Mouse (Mus musculus) ES-E14 (cell line): Measurements from ENCODE around the gene Zfp341. TPM values are rescaled to one million over a fixed set of nuclear protein-coding genes. Genes with fewer than 3 reads are reported as not detected.

Experiments used
- DNase-seq: peaks from one replicate; pipeline ENCODE4 v3.0.0-alpha.2; 2013; ENCODE audit warnings: low read depth, low spot score
- H3K27ac ChIP-seq: 2 replicates; pipeline ENCODE4 v1.5.1; 2012; ENCODE audit warnings: low read depth, mild to moderate bottlenecking, low read length, moderate library complexity, mixed read lengths; ENCODE audit not compliant: poor library complexity, insufficient read depth, severe bottlenecking
- H3K36me3 ChIP-seq: 2 replicates; pipeline ENCODE4 v1.6.1; 2012; ENCODE audit warnings: mild to moderate bottlenecking, low read length, moderate library complexity, mixed read lengths; ENCODE audit not compliant: control insufficient read depth, poor library complexity, insufficient read depth, severe bottlenecking
- H3K4me1 ChIP-seq, 2 experiments: fragments of 150-350 bp in 1 of 2; sonication (generic) in 1 of 2; 2 replicates each; pipeline ENCODE4 v1.6.1; 2012; ENCODE audit warnings: low read length in 2 of 2, mild to moderate bottlenecking in 1 of 2, mixed read lengths in 1 of 2; ENCODE audit not compliant: control insufficient read depth in 2 of 2, insufficient read depth in 2 of 2, poor library complexity in 1 of 2
- H3K4me3 ChIP-seq, 2 experiments: fragments of 150-350 bp in 1 of 2; sonication (generic) in 1 of 2; 2 replicates each; pipeline ENCODE4 v1.5.1; 2012; ENCODE audit warnings: low read length in 2 of 2, low read depth in 1 of 2, mild to moderate bottlenecking in 1 of 2, mixed read lengths in 1 of 2; ENCODE audit not compliant: insufficient read depth in 1 of 2, poor library complexity in 1 of 2, severe bottlenecking in 1 of 2
- H3K9ac ChIP-seq: 2 replicates; pipeline ENCODE4 v1.6.1; 2012; ENCODE audit warnings: low read depth, mild to moderate bottlenecking, low read length, mixed read lengths; ENCODE audit not compliant: poor library complexity, insufficient read depth, severe bottlenecking
- H3K9me3 ChIP-seq: fragments of 150-350 bp; sonication (generic); 2 replicates; pipeline ENCODE4 v1.6.1; 2012; ENCODE audit warnings: low read depth, mild to moderate bottlenecking, low read length; ENCODE audit not compliant: control insufficient read depth, insufficient read depth
- CHD2 ChIP-seq: IDR thresholded peaks from 2 replicates; pipeline ENCODE4 v1.6.1; 2014; ENCODE audit warnings: mild to moderate bottlenecking, low read depth, low read length, inconsistent platforms
- HCFC1 ChIP-seq: IDR thresholded peaks from 2 replicates; pipeline ENCODE4 v1.6.1; 2012; ENCODE audit warnings: low read length, inconsistent platforms, borderline replicate concordance; ENCODE audit not compliant: insufficient read depth
- MAFK ChIP-seq: IDR thresholded peaks from 2 replicates; pipeline ENCODE4 v1.6.1; 2014; ENCODE audit warnings: mild to moderate bottlenecking, low read depth, low read length, inconsistent platforms; ENCODE audit not compliant: insufficient read depth
- ZC3H11A ChIP-seq: IDR thresholded peaks from 2 replicates; pipeline ENCODE4 v1.6.1; 2012; ENCODE audit warnings: low read depth, mild to moderate bottlenecking, inconsistent platforms, low read length, borderline replicate concordance
- ZNF384 ChIP-seq: IDR thresholded peaks from 2 replicates; pipeline ENCODE4 v1.6.1; 2012; ENCODE audit warnings: low read depth, low read length, inconsistent platforms
- in situ Hi-C, 2 experiments: fragments of 600-800 bp; cut with MboI; formaldehyde crosslinking; loops; one replicate each; pipeline ENCODE4 v1.15.1; 2025; ENCODE audit warnings: low sequenced_read_pairs in 2 of 2, inconsistent platforms in 1 of 2; ENCODE audit not compliant: unreplicated experiment in 2 of 2
- total RNA-seq: library from RNA; depleted of rRNA; stranded (reverse); fragments of 300-350 nt; gene quantifications from 2 replicates; pipeline ENCODE4 v1.2.3, GENCODE M21; 2012

Zfp341 gene
- total RNA-seq, 1 experiment = 3.2 TPM

DNA sequence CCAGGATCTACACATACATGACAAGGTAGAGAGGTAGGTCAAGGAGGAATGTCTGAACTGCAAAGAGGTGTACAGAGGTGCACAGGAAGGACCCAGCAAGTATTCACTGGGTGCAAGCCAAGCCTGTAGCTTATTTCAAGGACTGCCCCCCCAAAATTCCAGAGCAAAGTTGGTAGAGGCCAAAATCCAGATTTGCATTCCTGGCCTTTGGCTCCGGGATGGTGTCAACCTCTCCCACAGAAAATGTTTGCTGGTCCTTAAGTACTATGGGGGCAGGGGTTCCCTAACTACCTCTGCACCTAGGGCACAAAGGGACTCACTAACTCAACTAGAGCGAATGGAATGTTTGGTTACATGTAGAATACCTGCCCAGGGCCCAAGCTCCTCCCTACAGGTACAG, 45.3 kb upstream of the Zfp341 start:
- DNase-seq = no peak
- Histone ChIP-seq H3K27ac (no peak overlapping the region), H3K9me3 (no peaks in the 10 kb centered on the region), H3K4me1 (peaks cover 9 to 30% of the 10 kb centered on the region in 2 experiments), H3K36me3 (peaks cover 5% of the 10 kb centered on the region; the same call in 1 of the 2 replicates), H3K4me3 (peak overlapping the region; percentile 91 to 95), H3K9ac (no peak overlapping the region; the same call in 1 of the 2 replicates)
- in situ Hi-C loops = no loop called here
- TF ChIP-seq MAFK (no peak), HCFC1 (no peak), CHD2 (no peak), ZC3H11A (no peak), ZNF384 (no peak)

DNA sequence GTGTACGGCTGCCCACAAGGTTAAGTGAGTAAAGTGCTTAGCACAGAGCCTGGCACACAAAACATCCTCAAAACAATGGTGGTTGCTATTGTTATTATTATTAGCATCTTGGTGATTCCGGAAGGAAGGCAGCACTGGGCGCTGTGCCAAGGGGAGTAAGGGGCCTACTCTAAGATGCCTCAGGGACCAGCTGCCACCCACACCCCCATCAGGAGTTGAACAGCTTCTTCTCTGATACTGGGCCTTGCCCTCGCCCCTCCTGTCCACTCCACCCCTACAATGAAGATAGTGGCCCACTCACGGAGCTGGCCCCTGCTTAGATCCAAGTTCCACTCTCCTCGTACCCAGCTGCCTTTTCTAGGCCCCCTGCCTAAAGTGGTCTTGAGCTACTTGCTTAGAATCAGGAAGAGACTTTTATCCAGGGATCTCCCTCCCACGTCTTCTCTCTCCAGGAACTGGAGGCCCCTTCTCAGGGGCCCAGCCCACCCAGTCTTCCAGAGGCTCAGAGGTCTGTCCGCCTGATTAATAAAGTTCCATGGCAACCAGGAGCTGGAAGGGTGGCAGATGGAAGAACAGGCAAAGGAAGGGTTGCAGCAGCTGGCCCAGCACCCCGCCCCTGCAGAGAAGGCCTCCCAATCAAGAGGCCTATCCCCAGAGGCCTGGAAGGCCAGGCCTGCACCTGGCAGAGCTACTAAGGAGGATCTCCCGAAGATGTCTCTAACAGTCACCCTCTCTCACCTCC, 44.6 kb upstream of the Zfp341 start:
- H3K4me3 ChIP-seq = peak overlapping the region; percentile 91 to 95
- H3K9ac ChIP-seq = peak overlapping the region; percentile 93
- peaks cover 11 to 30% of the 10 kb centered on the region in 2 experiments for H3K4me1 ChIP-seq
- in situ Hi-C loops = no loop called here
- H3K36me3 ChIP-seq = peaks cover 2% of the 10 kb centered on the region; the same call in 1 of the 2 replicates
- no peak for TF ChIP-seq HCFC1
- TF ChIP-seq MAFK = no peak
- no peak for TF ChIP-seq CHD2
- peak overlapping the region; percentile 5; the same call in 1 of the 2 replicates for H3K27ac ChIP-seq
- DNase-seq = no peak
- no peaks in the 10 kb centered on the region for H3K9me3 ChIP-seq

DNA sequence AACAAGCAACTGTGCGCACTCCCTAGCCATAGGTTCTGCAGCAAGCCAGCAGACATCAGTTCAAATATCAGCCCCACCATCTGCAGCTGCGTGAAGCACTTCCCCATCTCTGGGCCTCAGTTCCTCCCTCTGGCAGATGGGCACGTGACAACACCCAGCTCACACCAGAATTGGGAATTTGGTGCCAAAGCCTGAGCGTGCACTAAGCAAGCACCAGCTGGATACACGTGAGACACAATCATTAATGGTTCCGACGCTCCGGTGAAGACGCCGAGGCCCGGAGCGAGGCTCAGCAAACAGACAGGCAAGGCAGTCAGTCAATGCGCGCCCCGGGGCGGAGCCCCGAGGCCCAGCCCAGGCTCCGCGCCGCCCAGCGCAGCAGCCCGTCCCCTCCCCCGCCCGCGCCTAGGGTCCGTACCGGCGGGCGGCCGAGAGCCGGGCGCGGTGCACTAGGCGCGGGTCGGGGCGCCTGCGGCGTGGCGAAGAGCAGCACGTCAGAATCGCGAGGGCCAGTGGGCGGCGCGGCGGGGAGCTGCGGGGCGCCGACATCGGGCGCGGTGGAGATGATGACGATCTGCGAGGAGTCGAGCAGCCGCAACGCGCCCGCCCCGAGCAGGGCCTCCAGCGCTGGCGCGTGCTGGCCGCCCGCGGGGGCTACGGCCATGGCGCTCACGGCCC, 43.9 kb upstream of the Zfp341 start:
- in situ Hi-C loops = no loop called here
- Histone ChIP-seq H3K4me1 (peaks cover 11 to 29% of the 10 kb centered on the region in 2 experiments), H3K36me3 (peaks cover 2% of the 10 kb centered on the region; the same call in 1 of the 2 replicates), H3K27ac (peak overlapping the region; percentile 85), H3K9ac (peak overlapping the region; percentile 93), H3K9me3 (no peaks in the 10 kb centered on the region), H3K4me3 (peak overlapping the region; percentile 91 to 95)
- DNase-seq = no peak
- TF ChIP-seq HCFC1 (no peak), ZNF384 (no peak), ZC3H11A (no peak), CHD2 (no peak), MAFK (no peak)

DNA sequence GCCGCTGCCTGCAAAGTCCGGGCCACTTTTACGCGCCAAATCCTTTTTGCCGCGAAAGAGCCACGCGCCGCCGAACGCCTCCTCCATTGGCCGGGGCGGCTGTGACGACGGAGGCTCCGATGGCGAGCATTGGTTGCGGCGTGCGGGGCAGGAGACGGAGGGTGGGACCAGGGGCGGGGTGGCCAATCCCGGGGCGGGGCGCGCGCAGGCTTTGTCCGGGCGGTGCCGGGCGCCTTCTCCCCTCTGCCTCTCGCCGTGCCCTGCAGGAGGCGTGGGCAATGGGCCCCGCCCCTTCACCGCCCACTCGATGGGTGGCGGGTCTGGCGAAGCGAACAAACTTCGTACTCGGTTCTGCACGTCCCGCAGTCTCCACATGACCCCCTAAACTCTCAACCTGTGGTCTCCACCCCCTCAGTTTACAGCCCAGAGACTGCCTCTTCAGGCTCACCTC, 43.2 kb upstream of the Zfp341 start, which contains the start of gene E2f1:
Gene E2f1 (minus strand): TSS at position 57 of the 451 bp plus-strand sequence.
- H3K36me3 ChIP-seq = peaks cover 2% of the 10 kb centered on the region; the same call in 1 of the 2 replicates
- peak within 1 kb of the TSS; percentile 91 to 95 for H3K4me3 ChIP-seq
- H3K27ac ChIP-seq = peak within 1 kb of the TSS; percentile 85
- peak within 1 kb of the TSS; percentile 93 for H3K9ac ChIP-seq
- H3K9me3 ChIP-seq = no peaks in the 10 kb centered on the region
- in situ Hi-C loops = no loop called here
- TF ChIP-seq HCFC1 (peak; percentile 59; the same call in 1 of the 2 replicates), CHD2 (no peak), MAFK (no peak)
- peak; percentile 89 for DNase-seq
- peaks cover 11 to 27% of the 10 kb centered on the region in 2 experiments for H3K4me1 ChIP-seq
